Mouse (Mus musculus): Measurements from ENCODE around the gene Kif6. TPM values are rescaled to one million over a fixed set of nuclear protein-coding genes. Genes with fewer than 3 reads are reported as not detected.

Kif6 gene
- polyA plus RNA-seq, 1 experiment from 2014 or later: 3.2 TPM

DNA sequence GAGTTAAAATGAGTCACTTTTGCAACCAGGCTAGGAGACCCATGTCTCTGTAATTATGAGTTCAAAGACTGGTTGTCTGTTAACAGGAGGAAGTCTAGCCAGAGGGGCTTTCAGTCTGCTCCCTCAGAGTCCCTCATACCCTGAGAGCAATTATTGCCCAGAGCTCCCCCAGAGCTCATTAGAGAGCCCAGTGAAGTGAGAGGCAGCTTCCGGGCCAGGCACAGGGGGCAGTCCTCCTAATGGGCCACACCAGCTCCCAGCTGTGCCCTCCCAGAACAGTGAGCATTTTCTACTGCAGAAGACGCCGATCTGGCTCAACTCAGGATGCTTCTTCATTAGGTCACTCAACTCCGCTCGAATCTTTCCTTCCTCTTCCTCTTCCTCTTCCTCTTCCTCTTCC lies 201.8 kb downstream of the Kif6 start:
- H3K36me3 ChIP-seq: no peaks in the 10 kb centered on the region
- no peaks in the 10 kb centered on the region for H3K27me3 ChIP-seq
- no peak for ATAC-seq (ENCODE audit: insufficient number of reproducible peaks, insufficient read depth, low FRiP score, low TSS enrichment, low read depth)
- peaks cover 18% of the 10 kb centered on the region for H3K4me1 ChIP-seq
- no peak overlapping the region for H3K4me3 ChIP-seq
- H3K9me3 ChIP-seq: no peaks in the 10 kb centered on the region
- H3K27ac ChIP-seq: no peak overlapping the region
- H3K4me2 ChIP-seq: no peak overlapping the region; the same call in 1 of the 2 replicates
- H3K9ac ChIP-seq: no peak overlapping the region
- WGBS: 22% methylated on average over 5 of the region's 5 CpGs

DNA sequence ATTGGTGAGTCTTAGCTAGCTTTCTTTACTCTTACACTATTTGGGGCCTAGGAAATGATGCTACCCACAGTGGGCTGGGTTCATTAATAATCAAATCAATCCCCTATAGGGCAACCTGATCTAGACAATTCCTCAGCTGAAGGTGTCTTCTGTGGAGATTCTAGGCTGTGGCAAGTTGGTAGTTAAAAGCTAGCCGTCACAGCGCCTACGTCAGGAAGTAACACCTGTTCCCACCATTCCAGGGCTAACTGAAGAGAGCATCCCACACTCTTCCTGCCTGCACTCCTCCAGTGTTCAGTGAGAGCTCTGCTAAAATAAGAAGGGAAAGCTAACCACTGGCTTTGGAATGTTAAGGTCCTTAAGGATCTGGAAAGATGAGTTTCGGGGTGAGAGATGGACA lies 205.3 kb downstream of the Kif6 start:
- H3K4me2 ChIP-seq: no peak overlapping the region
- H3K4me3 ChIP-seq: no peak overlapping the region
- H3K9ac ChIP-seq: no peak overlapping the region
- WGBS: 89% methylated on average over 4 of the region's 4 CpGs
- no peaks in the 10 kb centered on the region for H3K9me3 ChIP-seq
- H3K36me3 ChIP-seq: no peaks in the 10 kb centered on the region
- H3K4me1 ChIP-seq: peaks cover 18% of the 10 kb centered on the region
- H3K27me3 ChIP-seq: no peaks in the 10 kb centered on the region
- no peak overlapping the region for H3K27ac ChIP-seq
- no peak for ATAC-seq (ENCODE audit: insufficient number of reproducible peaks, insufficient read depth, low FRiP score, low TSS enrichment, low read depth)

DNA sequence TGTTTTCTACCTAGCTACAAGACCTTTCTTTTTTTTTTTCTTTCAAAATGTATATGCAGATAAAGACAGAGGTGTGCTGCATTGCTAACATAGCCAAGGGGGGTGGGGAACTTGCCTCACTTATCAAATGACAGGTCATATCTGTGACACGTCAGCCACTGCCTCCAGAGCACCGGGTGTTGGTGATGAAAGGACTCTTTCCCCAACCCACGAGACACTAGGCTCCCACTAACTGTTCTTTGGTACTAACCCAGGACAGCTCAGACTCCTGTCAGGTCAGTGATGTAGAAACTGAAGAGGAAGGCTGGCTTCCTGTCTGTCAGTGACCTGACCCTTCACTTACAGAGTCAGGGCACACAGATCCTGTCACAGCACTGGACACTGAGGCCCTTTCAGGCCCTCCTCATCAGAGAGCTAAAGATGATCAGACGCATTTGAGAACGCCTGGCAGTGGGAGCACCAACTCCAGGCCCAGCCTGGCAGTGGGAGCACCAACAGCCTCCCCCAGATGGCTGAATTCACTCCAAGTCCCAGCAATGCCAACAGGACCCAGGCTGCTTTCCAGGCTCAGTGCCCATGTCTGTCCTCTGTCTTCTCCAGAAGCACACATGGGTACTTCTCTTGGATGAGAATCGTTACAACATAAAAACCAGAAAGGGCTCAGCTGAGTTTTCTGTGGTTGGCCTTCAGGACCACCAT lies 209.4 kb downstream of the Kif6 start:
- no peaks in the 10 kb centered on the region for H3K27me3 ChIP-seq
- no peaks in the 10 kb centered on the region for H3K36me3 ChIP-seq
- H3K9ac ChIP-seq: no peak overlapping the region
- no peak overlapping the region for H3K4me3 ChIP-seq
- no peak for ATAC-seq (ENCODE audit: insufficient number of reproducible peaks, insufficient read depth, low FRiP score, low TSS enrichment, low read depth)
- H3K27ac ChIP-seq: no peak overlapping the region
- H3K4me1 ChIP-seq: no peaks in the 10 kb centered on the region
- 52% methylated on average over 6 of the region's 6 CpGs for WGBS
- no peaks in the 10 kb centered on the region for H3K9me3 ChIP-seq
- no peak overlapping the region for H3K4me2 ChIP-seq

DNA sequence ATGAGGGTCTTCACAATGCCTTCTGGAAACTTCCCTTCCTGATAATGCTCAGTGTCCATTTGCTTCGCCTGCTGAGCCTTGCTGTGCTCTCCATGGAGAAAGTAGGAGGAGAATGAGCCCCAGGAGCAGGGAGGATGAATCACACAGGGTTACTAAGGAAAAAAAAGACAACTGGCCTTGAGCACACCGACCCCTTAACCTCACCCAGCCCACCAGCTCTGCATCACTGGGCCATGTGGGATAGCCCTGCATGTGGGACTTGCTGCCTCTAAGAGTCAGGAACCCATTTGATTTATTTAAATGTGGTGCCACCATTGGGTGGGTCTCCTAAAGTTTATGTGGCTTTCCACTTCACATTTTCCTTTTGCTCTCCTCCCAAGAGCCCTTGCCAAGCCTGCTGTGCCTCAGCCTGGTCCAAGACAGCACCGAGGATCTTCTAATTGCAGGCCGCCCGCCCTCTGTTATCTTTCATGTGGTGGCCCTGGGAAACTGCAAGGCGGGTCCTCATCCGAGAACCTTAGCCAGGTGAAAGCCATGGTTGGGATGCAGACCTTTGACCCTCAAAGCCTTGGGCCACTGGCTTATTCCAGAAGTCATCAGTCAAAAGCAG lies 210.0 kb downstream of the Kif6 start:
- WGBS: 70% methylated on average over 7 of the region's 7 CpGs
- Histone ChIP-seq H3K9me3 (no peaks in the 10 kb centered on the region), H3K27ac (no peak overlapping the region), H3K9ac (no peak overlapping the region), H3K27me3 (no peaks in the 10 kb centered on the region), H3K36me3 (no peaks in the 10 kb centered on the region), H3K4me2 (no peak overlapping the region), H3K4me1 (no peaks in the 10 kb centered on the region), H3K4me3 (no peak overlapping the region)
- ATAC-seq (ENCODE audit: insufficient number of reproducible peaks, insufficient read depth, low FRiP score, low TSS enrichment, low read depth): no peak

DNA sequence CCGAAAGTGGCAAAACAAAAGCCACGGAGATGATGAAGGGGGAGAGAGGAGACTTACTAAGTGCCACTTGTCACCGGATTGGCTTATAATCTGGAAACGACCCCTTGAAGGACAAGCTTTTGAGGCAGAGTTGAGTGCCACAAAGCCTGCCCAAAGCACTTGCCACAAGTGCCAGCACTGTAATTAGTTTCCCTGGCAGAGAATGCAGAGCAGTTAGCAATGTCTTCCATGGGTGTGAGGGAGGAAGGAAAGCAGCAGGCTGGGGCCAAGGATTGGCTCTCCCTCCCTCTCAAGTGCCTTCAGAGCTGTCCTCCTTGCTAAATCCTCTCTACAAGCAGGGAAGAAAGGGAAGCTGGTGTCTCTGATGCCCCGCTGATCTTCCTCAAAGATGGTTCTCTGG lies 210.9 kb downstream of the Kif6 start:
- Histone ChIP-seq H3K36me3 (no peaks in the 10 kb centered on the region), H3K4me2 (no peak overlapping the region), H3K4me1 (no peaks in the 10 kb centered on the region), H3K27me3 (no peaks in the 10 kb centered on the region), H3K9ac (no peak overlapping the region), H3K27ac (no peak overlapping the region), H3K4me3 (no peak overlapping the region), H3K9me3 (no peaks in the 10 kb centered on the region)
- 78% methylated on average over 5 of the region's 5 CpGs for WGBS
- ATAC-seq (ENCODE audit: insufficient number of reproducible peaks, insufficient read depth, low FRiP score, low TSS enrichment, low read depth): no peak

DNA sequence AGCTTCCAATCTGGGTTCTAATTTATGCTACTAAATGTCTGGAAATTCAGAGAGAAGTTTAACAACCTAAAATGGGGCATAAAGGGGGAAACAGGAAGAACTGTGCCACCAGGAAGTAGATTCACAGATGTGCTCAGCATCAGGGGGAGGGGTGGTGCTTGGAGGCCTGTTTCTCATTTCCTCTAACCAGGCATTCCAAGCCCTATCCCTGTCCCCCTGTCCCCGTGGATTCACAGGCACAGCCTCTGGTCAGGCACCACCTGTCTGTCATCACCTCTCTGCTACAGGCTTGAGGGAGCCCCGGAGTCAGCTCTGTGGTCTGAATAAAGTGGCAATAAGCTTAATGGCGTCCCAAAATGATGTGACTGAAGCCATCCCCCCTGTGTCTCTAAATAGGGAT lies 216.8 kb downstream of the Kif6 start:
- Histone ChIP-seq H3K4me3 (no peak overlapping the region), H3K4me2 (no peak overlapping the region), H3K9ac (no peak overlapping the region), H3K27ac (0 out of 2 replicates have a peak overlapping the region, but pooled peaks have one; percentile 5), H3K36me3 (no peaks in the 10 kb centered on the region), H3K9me3 (no peaks in the 10 kb centered on the region), H3K27me3 (no peaks in the 10 kb centered on the region), H3K4me1 (peaks cover 9% of the 10 kb centered on the region)
- 21% methylated on average over 3 of the region's 3 CpGs for WGBS
- no peak for ATAC-seq (ENCODE audit: insufficient number of reproducible peaks, insufficient read depth, low FRiP score, low TSS enrichment, low read depth)

DNA sequence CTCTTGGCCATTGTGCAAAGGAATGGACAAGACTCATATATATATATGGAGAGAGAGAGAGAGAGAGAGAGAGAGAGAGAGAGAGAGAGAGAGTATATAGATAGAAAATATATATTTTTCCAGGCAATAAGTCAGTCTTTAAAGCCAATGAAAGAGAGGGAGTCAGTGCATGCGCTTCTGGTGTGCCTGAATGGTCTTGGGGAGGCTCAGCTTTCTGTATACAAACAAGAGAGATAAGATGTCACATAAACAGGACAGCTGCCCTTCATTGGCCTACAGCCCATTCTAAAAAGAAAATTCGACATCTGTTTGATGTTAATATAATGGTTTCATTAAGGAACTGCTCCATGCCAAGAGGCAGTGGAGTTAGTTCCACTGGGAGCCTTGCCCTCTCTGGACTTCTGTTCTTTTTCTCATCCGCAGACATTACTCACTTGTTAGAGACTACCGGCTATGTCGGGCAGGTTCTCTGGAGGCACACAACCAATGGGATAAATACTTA lies 219.2 kb downstream of the Kif6 start:
- no peaks in the 10 kb centered on the region for H3K27me3 ChIP-seq
- WGBS: 46% methylated on average over 5 of the region's 5 CpGs

DNA sequence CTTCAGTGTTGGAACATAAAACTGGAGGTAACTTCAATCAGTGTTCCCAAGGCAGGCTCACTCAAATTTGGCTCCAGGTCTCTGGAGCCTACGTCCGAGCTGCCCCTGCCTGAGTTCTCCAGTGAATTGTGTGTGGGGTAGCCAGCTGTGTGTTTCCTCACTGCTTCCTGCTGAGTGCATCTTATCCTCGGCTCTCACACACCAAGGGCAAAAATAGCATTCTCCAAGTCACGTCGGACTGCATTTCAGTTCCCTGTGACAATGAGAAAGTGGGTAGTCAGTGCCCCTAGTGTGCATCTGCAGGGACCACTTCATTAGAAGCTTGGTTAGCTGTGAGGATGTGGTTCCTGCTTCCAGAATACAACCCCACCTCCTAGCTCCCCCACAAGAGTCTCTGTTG lies 222.5 kb downstream of the Kif6 start:
- H3K4me2 ChIP-seq: no peak overlapping the region
- H3K4me1 ChIP-seq: 0 out of 2 replicates have a peak, but pooled peaks cover 4% of the 10 kb centered on the region
- 80% methylated on average over 5 of the region's 5 CpGs for WGBS
- no peaks in the 10 kb centered on the region for H3K9me3 ChIP-seq
- ATAC-seq (ENCODE audit: insufficient number of reproducible peaks, insufficient read depth, low FRiP score, low TSS enrichment, low read depth): no peak
- no peaks in the 10 kb centered on the region for H3K27me3 ChIP-seq
- H3K4me3 ChIP-seq: no peak overlapping the region
- H3K27ac ChIP-seq: no peak overlapping the region; the same call in 1 of the 2 replicates
- H3K36me3 ChIP-seq: no peaks in the 10 kb centered on the region
- H3K9ac ChIP-seq: no peak overlapping the region

More for the DNA sequence above, 219.2 kb downstream of the Kif6 start:
- Histone ChIP-seq H3K27ac (no peak overlapping the region), H3K36me3 (no peaks in the 10 kb centered on the region), H3K9ac (no peak overlapping the region), H3K4me3 (no peak overlapping the region), H3K4me1 (peaks cover 9% of the 10 kb centered on the region), H3K9me3 (no peaks in the 10 kb centered on the region), H3K4me2 (no peak overlapping the region)
- ATAC-seq (ENCODE audit: insufficient number of reproducible peaks, insufficient read depth, low FRiP score, low TSS enrichment, low read depth): no peak

DNA sequence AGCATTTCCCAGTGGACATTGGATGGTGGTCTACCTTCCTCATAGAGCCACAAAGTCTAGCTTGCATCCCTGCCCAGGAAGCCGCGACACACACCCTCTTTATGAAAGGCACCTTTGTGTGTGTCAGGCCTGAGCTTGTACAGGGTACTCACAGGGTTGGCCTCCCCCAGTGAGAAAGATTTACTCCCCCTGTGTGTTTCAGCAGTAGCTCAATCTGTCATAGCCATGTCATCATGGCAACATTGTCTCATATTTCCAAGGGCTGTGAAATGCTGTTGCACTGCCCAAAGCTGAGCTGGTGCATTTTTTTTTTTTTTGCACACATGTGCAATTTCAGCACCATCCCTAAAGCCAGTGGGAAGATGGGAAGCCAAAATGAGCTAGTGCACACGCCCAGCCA lies 224.3 kb downstream of the Kif6 start:
- Histone ChIP-seq H3K27ac (no peak overlapping the region), H3K9ac (no peak overlapping the region), H3K9me3 (no peaks in the 10 kb centered on the region), H3K36me3 (no peaks in the 10 kb centered on the region), H3K4me2 (no peak overlapping the region), H3K4me3 (no peak overlapping the region), H3K27me3 (no peaks in the 10 kb centered on the region), H3K4me1 (0 out of 2 replicates have a peak, but pooled peaks cover 4% of the 10 kb centered on the region)
- no peak for ATAC-seq (ENCODE audit: insufficient number of reproducible peaks, insufficient read depth, low FRiP score, low TSS enrichment, low read depth)
- WGBS: 44% methylated on average over 3 of the region's 3 CpGs

DNA sequence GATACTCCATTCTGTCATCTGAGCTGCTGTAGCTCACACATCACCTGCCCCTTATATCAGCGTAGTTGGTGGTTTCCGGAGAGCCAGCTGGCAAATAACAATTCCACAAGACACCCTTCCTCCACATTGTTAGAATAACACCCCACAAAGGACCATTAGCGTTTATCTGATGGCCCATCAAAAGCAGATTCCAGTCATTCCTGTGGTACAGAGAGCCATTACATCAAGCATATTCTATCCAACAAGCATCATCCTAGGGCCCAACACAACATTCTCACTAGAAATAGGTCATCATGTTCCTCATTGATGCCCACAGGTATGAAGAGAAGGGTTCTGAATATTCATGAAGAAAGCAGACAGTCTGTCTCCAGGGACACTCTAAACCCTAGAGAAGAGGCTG lies 236.3 kb downstream of the Kif6 start:
- no peak for ATAC-seq (ENCODE audit: insufficient number of reproducible peaks, insufficient read depth, low FRiP score, low TSS enrichment, low read depth)
- Histone ChIP-seq H3K36me3 (no peaks in the 10 kb centered on the region), H3K9me3 (no peaks in the 10 kb centered on the region), H3K27me3 (no peaks in the 10 kb centered on the region), H3K4me3 (no peak overlapping the region), H3K4me1 (peaks cover 24% of the 10 kb centered on the region), H3K9ac (no peak overlapping the region), H3K27ac (no peak overlapping the region), H3K4me2 (no peak overlapping the region)
- 54% methylated on average over 3 of the region's 3 CpGs for WGBS

DNA sequence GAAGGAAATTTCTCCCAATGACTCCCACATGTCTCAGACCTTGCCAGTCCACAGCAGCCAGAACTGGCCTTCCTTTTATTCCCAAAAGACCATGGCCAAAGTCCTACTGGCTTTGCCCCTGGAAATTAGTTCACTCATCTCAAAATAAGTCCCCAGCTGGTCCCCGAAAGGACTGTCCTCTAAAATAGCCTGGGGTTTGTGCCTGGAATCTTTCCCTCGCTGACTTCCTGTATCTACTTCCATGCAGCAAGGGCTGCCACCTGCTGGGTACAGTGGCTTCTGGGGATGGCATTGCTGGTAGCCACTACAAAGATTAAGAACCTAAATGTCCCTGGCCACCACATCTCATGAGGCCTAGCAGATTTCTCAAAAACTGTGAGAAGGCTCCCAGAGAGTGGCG lies 237.2 kb downstream of the Kif6 start:
- H3K4me3 ChIP-seq: no peak overlapping the region
- H3K9me3 ChIP-seq: no peaks in the 10 kb centered on the region
- peaks cover 21% of the 10 kb centered on the region for H3K4me1 ChIP-seq
- H3K4me2 ChIP-seq: no peak overlapping the region
- no peaks in the 10 kb centered on the region for H3K36me3 ChIP-seq
- H3K27ac ChIP-seq: no peak overlapping the region; the same call in 1 of the 2 replicates
- no peak for ATAC-seq (ENCODE audit: insufficient number of reproducible peaks, insufficient read depth, low FRiP score, low TSS enrichment, low read depth)
- 60% methylated on average over 3 of the region's 3 CpGs for WGBS
- H3K27me3 ChIP-seq: no peaks in the 10 kb centered on the region
- no peak overlapping the region for H3K9ac ChIP-seq

DNA sequence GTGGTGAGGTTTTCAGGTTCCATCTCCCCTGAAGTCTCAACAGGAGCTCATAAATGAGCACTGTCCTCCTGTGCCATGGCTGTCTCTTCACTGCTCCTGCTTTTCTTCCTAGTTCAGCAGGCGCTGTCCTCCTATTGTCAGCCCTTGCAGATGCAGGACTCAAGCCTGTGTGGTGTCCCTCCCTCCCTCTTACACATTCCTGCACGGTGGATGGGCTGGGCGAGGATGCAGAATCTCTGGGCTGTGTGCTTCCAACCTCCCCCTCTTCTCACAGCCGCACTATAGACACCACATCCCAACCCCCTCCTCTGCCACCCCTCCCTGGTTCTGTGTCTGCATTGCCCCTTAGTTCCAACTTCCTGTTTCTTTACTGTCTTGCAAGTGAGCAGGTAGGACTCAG lies 240.8 kb downstream of the Kif6 start:
- 27% methylated on average over 4 of the region's 4 CpGs for WGBS
- no peak overlapping the region for H3K9ac ChIP-seq
- H3K27ac ChIP-seq: no peak overlapping the region
- H3K36me3 ChIP-seq: no peaks in the 10 kb centered on the region
- H3K27me3 ChIP-seq: no peaks in the 10 kb centered on the region
- peaks cover 18% of the 10 kb centered on the region for H3K4me1 ChIP-seq
- no peak overlapping the region for H3K4me2 ChIP-seq
- no peaks in the 10 kb centered on the region for H3K9me3 ChIP-seq
- H3K4me3 ChIP-seq: no peak overlapping the region
- ATAC-seq (ENCODE audit: insufficient number of reproducible peaks, insufficient read depth, low FRiP score, low TSS enrichment, low read depth): no peak
